Mouse (Mus musculus): ENCODE data around the gene Wdr83os. TPM values are rescaled to one million over a fixed set of nuclear protein-coding genes. Genes with fewer than 3 reads are reported as not detected.
"Not testable (repeated sequence)": the region's sequence is repeated elsewhere in the genome, so short reads cannot be mapped to it uniquely, and the experiment has no call there.

Wdr83os gene
- polyA plus RNA-seq, 1 experiment = 103 TPM

DNA sequence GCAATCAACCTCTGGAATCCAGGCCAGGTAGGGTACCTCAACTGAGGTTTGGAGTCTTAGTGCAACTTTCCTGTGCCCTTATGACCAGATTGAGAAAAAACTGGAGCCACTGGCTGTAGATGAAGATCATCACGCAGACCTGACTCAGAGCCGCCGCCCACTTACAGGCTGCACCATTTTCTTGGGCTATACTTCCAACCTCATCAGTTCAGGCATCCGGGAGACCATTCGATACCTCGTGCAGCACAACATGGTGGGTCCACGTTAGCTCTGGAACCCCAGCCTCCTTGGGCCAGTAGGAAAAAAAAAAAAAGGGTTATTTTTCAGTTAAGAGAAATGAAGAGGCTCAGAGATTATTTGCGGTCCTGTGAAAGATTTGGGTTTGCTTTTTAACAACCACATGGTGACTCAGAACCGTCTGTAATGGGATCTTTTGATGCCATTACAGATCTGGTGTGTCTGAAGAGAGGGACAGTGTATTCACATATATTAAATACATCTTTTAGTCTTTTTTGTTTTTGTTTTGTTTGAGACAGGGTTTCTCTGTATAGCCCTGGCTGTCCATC is 8.1 kb upstream of the Wdr83os start:
- DNase-seq (ENCODE audit: low spot score) = no peak

GRCm38 (mm10) chr8:85073041-85073612 is 7.4 kb upstream of the Wdr83os start:
- no peak for DNase-seq (ENCODE audit: low spot score)

DNA sequence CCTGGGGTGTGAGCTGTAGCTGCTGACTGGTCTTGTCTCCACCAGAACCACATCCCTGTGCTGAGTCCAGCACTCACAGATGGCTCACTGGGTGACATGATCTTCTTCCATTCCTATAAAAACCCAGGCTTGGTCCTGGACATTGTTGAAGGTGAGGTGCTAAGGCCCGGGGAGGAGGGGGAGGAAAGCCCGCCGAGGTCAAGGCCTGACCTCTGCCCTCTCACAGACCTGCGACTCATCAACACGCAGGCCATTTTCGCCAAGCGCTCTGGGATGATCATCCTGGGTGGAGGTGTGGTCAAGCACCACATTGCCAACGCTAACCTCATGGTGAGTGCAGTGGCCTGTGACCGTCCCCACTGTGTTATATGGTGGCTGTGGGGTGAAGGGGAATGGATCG is 6.4 kb upstream of the Wdr83os start:
- no peak for DNase-seq (ENCODE audit: low spot score)

- DNase-seq (ENCODE audit: low spot score) = no peak
These were observed 5.9 kb upstream of the Wdr83os start for GRCm38 (mm10) chr8:85074617-85075016.

DNA sequence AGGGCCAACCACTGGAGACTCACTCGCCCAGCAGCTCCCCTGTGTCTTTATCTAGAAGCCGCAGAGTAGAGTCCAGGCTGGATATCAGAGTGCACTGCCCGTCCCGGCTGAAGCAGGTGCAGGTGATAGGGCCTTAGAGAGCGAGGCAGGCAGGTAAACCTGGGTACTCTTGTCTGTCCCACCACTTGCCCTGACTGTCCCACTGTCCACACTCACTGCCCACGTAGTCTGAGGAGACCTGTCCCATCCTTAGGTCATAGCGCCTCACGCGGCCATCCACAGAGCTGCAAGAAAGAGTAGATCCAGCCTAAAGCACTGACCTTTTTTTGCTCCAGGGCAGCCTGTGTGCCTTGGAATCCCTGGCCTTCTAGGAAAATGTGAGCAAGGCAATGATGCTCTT is 4.5 kb upstream of the Wdr83os start:
- no peak for DNase-seq (ENCODE audit: low spot score)

- DNase-seq (ENCODE audit: low spot score) = no peak
These were observed 3.5 kb upstream of the Wdr83os start for GRCm38 (mm10) chr8:85076993-85077392.

DNA sequence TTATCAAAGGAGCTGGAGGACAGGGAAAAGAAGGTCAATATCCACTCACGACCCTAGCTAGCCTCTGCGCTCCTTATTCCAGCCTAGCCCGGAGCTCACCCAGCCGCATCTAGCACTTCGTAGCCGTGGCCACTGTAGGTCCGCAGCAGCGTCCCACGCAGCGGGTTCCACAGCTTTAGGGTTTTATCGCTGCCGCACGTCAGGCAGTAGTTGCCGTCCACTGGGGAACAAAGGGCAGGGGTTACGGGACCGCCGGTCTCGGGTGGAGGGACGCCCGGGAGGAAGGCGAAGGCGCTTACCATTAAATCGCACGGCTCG is 367 bp upstream of the Wdr83os start:
- DNase-seq (ENCODE audit: low spot score) = no peak

DNA sequence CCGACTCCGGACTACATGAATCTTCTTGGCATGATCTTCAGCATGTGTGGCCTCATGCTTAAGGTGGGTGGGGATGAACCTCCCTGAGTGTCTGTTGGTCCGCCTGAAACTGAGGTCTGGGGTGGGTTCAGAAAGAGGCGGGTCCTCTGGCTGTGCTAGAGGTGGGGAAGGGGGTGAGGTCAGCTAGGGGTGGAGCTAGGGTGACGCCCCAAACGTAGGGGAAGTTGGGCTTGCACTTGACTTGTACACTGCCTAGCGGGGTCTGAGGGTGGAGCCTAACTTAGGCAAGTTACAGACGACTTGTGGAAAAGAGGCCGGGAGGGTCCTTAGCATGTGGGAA is 646 bp downstream of the Wdr83os start, which contains the start of gene Wdr83:
TSS of gene Wdr83 (minus strand) at position 91 of the 340 bp plus-strand sequence.
- no peak for DNase-seq (ENCODE audit: low spot score)

DNA sequence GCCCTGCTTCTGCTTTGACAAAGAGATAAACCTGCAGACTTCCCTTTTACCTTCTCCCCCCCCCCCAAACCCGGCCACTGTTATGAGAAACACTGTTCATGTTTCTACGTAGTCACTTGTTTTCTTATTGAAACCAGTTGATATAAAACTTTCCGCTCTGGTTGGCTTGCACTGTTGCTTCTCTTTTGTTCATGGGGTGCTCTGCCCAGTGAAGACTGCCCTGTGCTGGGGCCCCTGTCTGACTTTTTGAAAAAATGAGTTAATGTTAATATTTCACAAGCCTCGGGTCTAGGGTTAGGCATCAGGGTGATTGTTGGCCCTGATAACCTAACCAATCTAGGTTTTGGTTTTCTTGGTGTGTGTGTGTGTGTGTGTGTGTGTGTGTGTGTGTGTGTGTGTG is 1.6 kb downstream of the Wdr83os start:
- DNase-seq (ENCODE audit: low spot score) = not testable (repeated sequence)

GRCm38 (mm10) chr8:85083108-85083813 is 2.7 kb downstream of the Wdr83os start, which contains the start of gene Man2b1:
TSS of gene Man2b1 (plus strand) at chr8:85083270.
- DNase-seq (ENCODE audit: low spot score) = peak; percentile 68

GRCm38 (mm10) chr8:85084633-85085032 is 4.1 kb downstream of the Wdr83os start:
- no peak for DNase-seq (ENCODE audit: low spot score)

- DNase-seq (ENCODE audit: low spot score) = no peak
These were observed 5.7 kb downstream of the Wdr83os start for GRCm38 (mm10) chr8:85086238-85086637.

GRCm38 (mm10) chr8:85088771-85089170 is 8.2 kb downstream of the Wdr83os start:
- no peak for DNase-seq (ENCODE audit: low spot score)

- no peak for DNase-seq (ENCODE audit: low spot score)
These were observed 10.3 kb downstream of the Wdr83os start for GRCm38 (mm10) chr8:85090856-85091255.

GRCm38 (mm10) chr8:85091526-85092090 is 11.1 kb downstream of the Wdr83os start:
- no peak for DNase-seq (ENCODE audit: low spot score)

- no peak for DNase-seq (ENCODE audit: low spot score)
These were observed 14.5 kb downstream of the Wdr83os start for GRCm38 (mm10) chr8:85095051-85095450.

DNA sequence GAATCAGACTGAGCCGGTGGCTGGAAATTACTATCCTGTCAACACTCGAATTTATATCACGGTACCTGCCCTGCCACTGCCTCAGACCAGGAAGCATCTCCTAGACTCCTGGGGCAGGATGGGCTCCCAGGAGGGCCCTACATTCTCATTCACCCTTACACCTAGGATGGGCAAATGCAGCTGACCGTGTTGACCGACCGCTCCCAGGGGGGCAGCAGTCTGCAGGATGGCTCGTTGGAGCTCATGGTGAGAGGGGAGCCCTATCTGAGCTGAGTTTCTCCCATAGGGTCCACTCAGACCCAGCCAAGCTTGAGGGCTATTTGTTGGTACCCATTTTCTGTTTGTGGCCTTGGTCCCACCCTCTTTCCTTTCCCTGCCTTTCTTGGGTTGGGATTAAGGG is 15.0 kb downstream of the Wdr83os start:
- DNase-seq (ENCODE audit: low spot score) = no peak

DNA sequence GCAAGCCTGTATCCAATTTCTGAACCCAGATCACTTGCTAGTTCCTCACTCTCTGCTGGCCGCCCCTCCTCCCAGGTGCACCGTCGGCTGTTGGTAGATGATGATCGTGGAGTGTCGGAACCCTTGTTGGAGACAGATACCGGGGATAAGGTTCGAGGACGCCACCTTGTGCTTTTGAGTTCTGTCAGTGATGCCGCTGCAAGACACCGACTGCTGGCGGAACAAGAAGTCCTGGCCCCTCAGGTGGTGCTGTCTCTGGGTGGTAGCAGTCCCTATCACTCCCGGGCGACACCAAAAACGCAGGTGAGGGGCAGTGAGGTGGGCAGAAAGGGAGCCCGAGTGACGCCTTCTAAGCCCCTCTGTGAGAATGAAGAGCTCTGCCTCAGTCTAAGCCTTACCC is 15.7 kb downstream of the Wdr83os start:
- DNase-seq (ENCODE audit: low spot score) = no peak

DNA sequence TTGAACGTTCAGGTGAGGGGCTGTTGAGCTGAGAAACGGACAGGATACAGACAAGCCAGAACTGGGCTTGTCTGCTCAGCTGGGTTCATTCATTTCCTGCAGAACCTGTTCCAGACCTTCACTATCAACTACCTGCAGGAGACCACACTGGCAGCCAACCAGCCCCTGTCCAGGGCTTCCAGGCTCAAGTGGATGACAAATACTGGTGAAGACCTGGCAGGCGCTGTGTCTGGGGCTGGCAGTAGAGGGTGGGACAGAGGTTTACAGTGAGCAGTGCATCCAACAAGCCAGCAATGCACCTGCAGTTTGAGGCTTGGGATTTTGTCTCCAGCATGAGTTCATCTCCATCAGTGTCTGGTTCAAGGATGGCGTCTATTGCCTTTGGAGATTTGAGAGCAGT is 16.3 kb downstream of the Wdr83os start:
- no peak for DNase-seq (ENCODE audit: low spot score)

GRCm38 (mm10) chr8:85100076-85100665 is 19.6 kb downstream of the Wdr83os start:
- DNase-seq (ENCODE audit: low spot score) = no peak

DNA sequence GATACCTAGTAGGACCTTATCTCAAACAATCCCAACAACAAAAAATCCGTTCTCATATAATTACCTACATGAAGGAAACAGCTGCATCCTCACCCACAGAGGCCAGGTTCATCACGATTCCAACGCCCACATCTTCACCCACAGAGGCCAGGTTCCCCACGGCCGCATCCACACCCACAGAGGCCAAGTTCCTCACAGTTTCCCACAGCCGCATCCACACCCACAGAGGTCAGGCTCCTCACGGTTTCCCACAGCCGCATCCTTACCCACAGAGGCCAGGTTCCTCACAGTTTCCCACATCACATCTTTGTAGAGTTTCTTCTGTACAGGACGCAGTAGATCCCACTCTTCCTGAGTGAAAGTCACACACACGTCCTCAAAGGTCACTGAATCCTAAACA is 32.7 kb downstream of the Wdr83os start:
- no peak for DNase-seq (ENCODE audit: low spot score)

GRCm38 (mm10) chr8:85115501-85115900 is 35.0 kb downstream of the Wdr83os start:
- no peak for DNase-seq (ENCODE audit: low spot score)

DNA sequence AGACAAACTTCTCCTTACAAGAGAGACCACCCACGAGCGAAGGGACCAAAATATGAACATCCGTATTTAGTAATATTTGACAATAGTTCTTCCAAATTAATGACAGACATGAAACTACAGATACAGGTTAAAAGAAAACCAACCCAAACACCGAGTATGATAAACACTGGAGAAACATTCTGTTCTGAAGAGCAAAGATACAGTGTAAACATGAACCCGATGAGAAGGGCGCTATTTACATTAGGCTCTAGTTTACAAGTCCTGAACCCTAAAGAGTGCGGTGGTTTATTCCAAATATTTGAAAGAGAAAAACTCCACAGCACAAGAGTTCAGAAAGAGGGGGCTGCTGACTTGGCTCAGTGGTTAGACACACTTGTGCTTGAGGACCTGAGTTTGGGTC is 36.4 kb downstream of the Wdr83os start:
- DNase-seq (ENCODE audit: low spot score) = no peak
